Mouse (Mus musculus) MEL (cell line): Measurements from ENCODE around the gene Padi2. TPM values are rescaled to one million over a fixed set of nuclear protein-coding genes. Genes with fewer than 3 reads are reported as not detected.

Source experiments
- DNase-seq: peaks from one replicate; pipeline ENCODE4 v3.0.0; 2011; ENCODE audit warnings: low read depth, low spot score
- H3K27ac ChIP-seq: 2 replicates; pipeline ENCODE4 v1.5.1; 2012; ENCODE audit warnings: low read depth, mild to moderate bottlenecking, control low read depth, low read length, moderate library complexity; ENCODE audit not compliant: control insufficient read depth
- H3K27me3 ChIP-seq, 2 experiments: fragments of 150-350 bp in 1 of 2; sonication (generic) in 1 of 2; 2 replicates each; pipeline ENCODE4 v1.6.1; 2012; ENCODE audit warnings: low read length in 2 of 2, mild to moderate bottlenecking in 2 of 2, improper control_type of control experiment in 1 of 2, moderate library complexity in 1 of 2; ENCODE audit not compliant: insufficient read depth in 2 of 2, control insufficient read depth in 1 of 2
- H3K36me3 ChIP-seq, 2 experiments: 2 replicates each; pipeline ENCODE4 v1.6.1; 2012 to 2014; ENCODE audit warnings: low read length in 2 of 2, improper control_type of control experiment in 1 of 2, inconsistent platforms in 1 of 2, mild to moderate bottlenecking in 1 of 2; ENCODE audit not compliant: insufficient read depth in 2 of 2, control insufficient read depth in 1 of 2
- H3K4me1 ChIP-seq, 2 experiments: fragments of 150-350 bp in 1 of 2; sonication (generic) in 1 of 2; 2 replicates each; pipeline ENCODE4 v1.6.1; 2012; ENCODE audit warnings: low read length in 2 of 2, improper control_type of control experiment in 1 of 2, mild to moderate bottlenecking in 1 of 2; ENCODE audit not compliant: insufficient read depth in 2 of 2, control insufficient read depth in 1 of 2
- H3K4me3 ChIP-seq, 2 experiments: fragments of 150-350 bp in 1 of 2; sonication (generic) in 1 of 2; 2 replicates each; pipeline ENCODE4 v1.5.1; 2012; ENCODE audit warnings: low read depth in 2 of 2, low read length in 2 of 2, mild to moderate bottlenecking in 2 of 2, moderate library complexity in 2 of 2, control low read depth in 1 of 2, improper control_type of control experiment in 1 of 2; ENCODE audit not compliant: control insufficient read depth in 1 of 2, insufficient read depth in 1 of 2
- H3K79me2 ChIP-seq: 2 replicates; pipeline ENCODE4 v1.6.1; 2012; ENCODE audit warnings: mild to moderate bottlenecking, low read length, moderate library complexity; ENCODE audit not compliant: control insufficient read depth, poor library complexity, insufficient read depth
- H3K9ac ChIP-seq: 2 replicates; pipeline ENCODE4 v1.6.1; 2012; ENCODE audit warnings: low read depth, mild to moderate bottlenecking, control low read depth, low read length, moderate library complexity; ENCODE audit not compliant: control insufficient read depth, poor library complexity, severe bottlenecking
- H3K9me3 ChIP-seq: fragments of 150-350 bp; sonication (generic); replicated peaks from 2 replicates; pipeline ENCODE4 v1.6.1; 2012; ENCODE audit warnings: mild to moderate bottlenecking, low read length, improper control_type of control experiment, moderate library complexity; ENCODE audit not compliant: insufficient read depth
- CHD1 ChIP-seq: IDR thresholded peaks from 2 replicates; pipeline ENCODE4 v1.6.1; 2012; ENCODE audit warnings: low read depth, mild to moderate bottlenecking, inconsistent platforms, low read length, improper control_type of control experiment
- EP300 ChIP-seq, 2 experiments: IDR thresholded peaks; 2 replicates each; pipeline ENCODE4 v1.6.1; 2011; ENCODE audit warnings: improper control_type of control experiment in 2 of 2, low read length in 2 of 2, low read depth in 1 of 2, mild to moderate bottlenecking in 1 of 2
- GABPA ChIP-seq: IDR thresholded peaks from 2 replicates; pipeline ENCODE4 v1.6.1; 2012; ENCODE audit warnings: low read depth, mild to moderate bottlenecking, inconsistent platforms, low read length, improper control_type of control experiment, moderate library complexity
- HCFC1 ChIP-seq: IDR thresholded peaks from 2 replicates; pipeline ENCODE4 v1.6.1; 2012; ENCODE audit warnings: low read depth, mild to moderate bottlenecking, inconsistent platforms, low read length, improper control_type of control experiment, moderate library complexity
- JUND ChIP-seq: IDR thresholded peaks from 2 replicates; pipeline ENCODE4 v1.6.1; 2011; ENCODE audit warnings: low read depth, mild to moderate bottlenecking, improper control_type of control experiment, low read length
- KAT2A ChIP-seq: conservative IDR thresholded peaks from 2 replicates; pipeline ENCODE4 v1.6.1; 2012; ENCODE audit warnings: low read depth, low read length, improper control_type of control experiment, inconsistent platforms
- MAFK ChIP-seq: IDR thresholded peaks from 2 replicates; pipeline ENCODE4 v1.6.1; 2011; ENCODE audit warnings: low read depth, mild to moderate bottlenecking, low read length, improper control_type of control experiment, borderline replicate concordance
- MAX ChIP-seq: IDR thresholded peaks from 2 replicates; pipeline ENCODE4 v1.6.1; 2011; ENCODE audit warnings: low read length, improper control_type of control experiment
- MAZ ChIP-seq: IDR thresholded peaks from 2 replicates; pipeline ENCODE4 v1.6.1; 2012; ENCODE audit warnings: low read depth, mild to moderate bottlenecking, inconsistent platforms, low read length, improper control_type of control experiment
- MEF2A ChIP-seq: IDR thresholded peaks from 2 replicates; pipeline ENCODE4 v1.6.1; 2014; ENCODE audit warnings: low read depth, mild to moderate bottlenecking, inconsistent platforms, low read length, improper control_type of control experiment; ENCODE audit not compliant: poor library complexity, insufficient replicate concordance, severe bottlenecking; ENCODE audit errors: extremely low read depth
- MXI1 ChIP-seq: IDR thresholded peaks from 2 replicates; pipeline ENCODE4 v1.6.1; 2011; ENCODE audit warnings: mild to moderate bottlenecking, low read depth, low read length, improper control_type of control experiment
- MYC ChIP-seq: IDR thresholded peaks from 2 replicates; pipeline ENCODE4 v1.6.1; 2011; ENCODE audit warnings: low read depth, mild to moderate bottlenecking, low read length, improper control_type of control experiment, moderate library complexity
- POLR2AphosphoS5 ChIP-seq: IDR thresholded peaks from 2 replicates; pipeline ENCODE4 v1.6.1; 2012; ENCODE audit warnings: low read depth, borderline replicate concordance, mild to moderate bottlenecking, inconsistent platforms, low read length, moderate library complexity, mixed read lengths
- RAD21 ChIP-seq: IDR thresholded peaks from 2 replicates; pipeline ENCODE4 v1.6.1; 2011; ENCODE audit warnings: mild to moderate bottlenecking, low read depth, low read length, improper control_type of control experiment
- RCOR1 ChIP-seq: IDR thresholded peaks from 2 replicates; pipeline ENCODE4 v1.6.1; 2012; ENCODE audit warnings: low read depth, mild to moderate bottlenecking, inconsistent platforms, low read length, improper control_type of control experiment
- SIN3A ChIP-seq: IDR thresholded peaks from 2 replicates; pipeline ENCODE4 v1.6.1; 2012; ENCODE audit warnings: low read length, improper control_type of control experiment, inconsistent platforms
- SMC3 ChIP-seq: IDR thresholded peaks from 2 replicates; pipeline ENCODE4 v1.6.1; 2011; ENCODE audit warnings: low read depth, low read length, improper control_type of control experiment
- TAL1 ChIP-seq: IDR thresholded peaks from 2 replicates; pipeline ENCODE4 v1.6.1; 2012; ENCODE audit warnings: mild to moderate bottlenecking, inconsistent platforms, low read length, moderate library complexity, mixed read lengths
- USF2 ChIP-seq, 2 experiments: IDR thresholded peaks; 2 replicates each; pipeline ENCODE4 v1.6.1; 2011 to 2012; ENCODE audit warnings: improper control_type of control experiment in 2 of 2, low read length in 2 of 2, borderline replicate concordance in 1 of 2, inconsistent platforms in 1 of 2, low read depth in 1 of 2, mild to moderate bottlenecking in 1 of 2; ENCODE audit not compliant: insufficient read depth in 1 of 2
- ZMIZ1 ChIP-seq: IDR thresholded peaks from 2 replicates; pipeline ENCODE4 v1.6.1; 2012; ENCODE audit warnings: low read depth, mild to moderate bottlenecking, inconsistent platforms, low read length, improper control_type of control experiment, moderate library complexity
- polyA plus RNA-seq, 2 experiments: library from polyadenylated mRNA; stranded (reverse) in 1 of 2; unstranded in 1 of 2; fragments of >175 nt in 1 of 2; fragments of >200 nt in 1 of 2; gene quantifications; 2 replicates each; pipeline versions ENCODE4 v1.2.1 to v1.2.4; 2012; ENCODE audit warnings: low replicate concordance in 2 of 2, low read depth in 1 of 2; ENCODE audit not compliant: insufficient read length in 2 of 2, insufficient read depth in 1 of 2, missing spikeins in 1 of 2
- total RNA-seq: library from RNA; depleted of rRNA; stranded (reverse); fragments of 300-350 nt; gene quantifications from 2 replicates; pipeline ENCODE4 v1.2.3, GENCODE M21; 2012

The Padi2 gene
- total and polyA plus RNA-seq, 3 experiments, result 0.07 to 0.27 TPM; not detected in 1

DNA sequence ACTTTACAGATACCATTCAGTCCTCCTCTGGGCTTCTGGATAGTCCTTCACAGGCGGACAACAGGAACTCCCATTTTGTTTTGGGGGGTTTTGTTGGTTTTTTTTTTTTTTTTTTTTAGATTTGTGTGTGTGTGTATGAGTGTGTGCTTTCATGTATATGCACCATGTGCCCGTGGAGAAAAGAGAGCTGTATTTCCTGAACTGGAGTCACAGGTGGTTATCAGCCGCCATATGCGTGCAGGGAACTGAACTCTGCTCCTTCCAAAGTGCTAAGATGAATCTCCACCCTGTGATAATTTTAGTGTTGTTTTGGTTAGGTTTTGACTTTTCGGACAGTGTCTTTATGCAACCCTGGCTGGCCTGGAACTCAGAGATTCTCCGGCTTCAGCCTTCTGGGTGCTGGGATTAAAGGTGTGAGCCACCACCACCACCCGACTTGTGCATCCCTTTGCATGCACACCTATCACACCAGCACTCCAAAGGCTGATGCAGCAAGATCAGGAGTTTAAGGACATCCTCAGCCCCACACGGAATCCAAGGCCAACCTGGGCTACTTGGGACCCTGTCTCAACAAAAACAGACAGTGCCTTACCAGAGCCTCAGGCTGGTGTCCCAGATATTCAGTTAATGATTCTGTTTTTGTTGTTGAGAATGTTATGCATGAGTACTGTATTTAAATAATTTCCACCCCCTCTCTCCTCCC is 56.2 kb downstream of the Padi2 start:
- Histone ChIP-seq H3K27ac (peak overlapping the region; percentile 40; the same call in 1 of the 2 replicates), H3K4me1 (peaks cover 7 to 25% of the 10 kb centered on the region in 2 experiments), H3K79me2 (peaks cover 19% of the 10 kb centered on the region), H3K9me3 (no peaks in the 10 kb centered on the region), H3K4me3 (peak overlapping the region; percentile 90), H3K36me3 (peaks cover 0 to 18% of the 10 kb centered on the region in 2 experiments; a peak in 2 of 4 replicates), H3K27me3 (no peaks in the 10 kb centered on the region), H3K9ac (peak overlapping the region; percentile 91)
- peak; percentile 37 for DNase-seq
- no peak for TF ChIP-seq RAD21
- no peak for TF ChIP-seq MAZ
- TF ChIP-seq MXI1, result 0 out of 2 replicates have a peak, but pooled peaks have one; percentile 16
- no peak for TF ChIP-seq SMC3
- TF ChIP-seq MYC, result peak; percentile 81
- no peak for TF ChIP-seq GABPA
- TF ChIP-seq MAX, result peak; percentile 59
- TF ChIP-seq, all 39 proteins: peak for 3

DNA sequence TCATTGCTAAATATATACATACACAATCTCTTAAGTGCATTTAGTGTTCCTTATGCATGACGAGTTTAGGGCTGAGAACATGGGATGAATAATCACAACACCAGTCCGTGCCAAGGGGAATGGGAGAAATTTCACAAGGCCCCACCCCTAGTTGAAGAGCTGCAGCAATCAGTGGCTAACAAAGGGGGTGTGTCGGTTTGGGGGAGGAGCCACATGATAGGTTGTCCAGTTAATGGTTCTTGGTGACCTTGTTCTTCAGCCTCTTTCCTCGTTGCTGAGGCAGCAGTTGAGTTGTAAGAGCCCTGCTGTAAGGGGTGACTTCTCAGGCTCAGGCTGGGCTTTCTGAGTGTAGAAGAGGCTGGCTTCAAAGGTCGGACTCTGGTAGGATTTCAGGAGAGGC is 56.8 kb downstream of the Padi2 start:
- Histone ChIP-seq H3K36me3 (peaks cover 0 to 17% of the 10 kb centered on the region in 2 experiments; a peak in 2 of 4 replicates), H3K4me3 (peak overlapping the region in 1 of 2 experiments; percentile 5; a peak in 1 of 4 replicates), H3K27me3 (no peaks in the 10 kb centered on the region), H3K79me2 (peaks cover 19% of the 10 kb centered on the region), H3K27ac (0 out of 2 replicates have a peak overlapping the region, but pooled peaks have one; percentile 31), H3K9me3 (no peaks in the 10 kb centered on the region), H3K4me1 (peaks cover 7 to 24% of the 10 kb centered on the region in 2 experiments), H3K9ac (peak overlapping the region; percentile 91)
- DNase-seq, result peak; percentile 68
- TF ChIP-seq MXI1 (no peak), SIN3A (no peak), USF2 (IDR thresholded peaks at IDR 0.05; ENCODE audit: borderline replicate concordance in 1 of 2, insufficient read depth in 1 of 2, low read depth in 1 of 2, low read length in 2 of 2) (no peak), JUND (no peak), ZMIZ1 (no peak), CHD1 (no peak), HCFC1 (no peak), MYC (no peak), MAZ (no peak), KAT2A (no peak), EP300 (IDR thresholded peaks at IDR 0.05; ENCODE audit: low read depth in 1 of 2, low read length in 2 of 2) (no peak), TAL1 (no peak), MAX (no peak), MAFK (no peak), POLR2AphosphoS5 (no peak), MEF2A (no peak), RCOR1 (no peak)
